Mouse (Mus musculus) left cerebral cortex, postnatal 10 days (tissue): ENCODE measurements around the gene Mfsd9. TPM values are rescaled to one million over a fixed set of nuclear protein-coding genes. Genes with fewer than 3 reads are reported as not detected.

Experiments used
- DNase-seq, 2 experiments: peaks; one replicate each; pipeline ENCODE4 v3.0.0; 2021 to 2022; ENCODE audit warnings: low spot score in 2 of 2, mixed read lengths in 1 of 2; ENCODE audit errors: extremely low spot score in 1 of 2
- intact Hi-C: fragments of 180-260 bp; cut with DNase I; formaldehyde crosslinking; loops from one replicate; pipeline ENCODE4 v1.15.1; 2025
- total RNA-seq, 2 experiments: library from RNA; stranded (reverse); gene quantifications; 2 replicates each; pipeline ENCODE4 v1.2.3; 2021

Mfsd9 gene
- 1 to 10 TPM; 4.7 to 5.0 TPM for total RNA-seq

DNA sequence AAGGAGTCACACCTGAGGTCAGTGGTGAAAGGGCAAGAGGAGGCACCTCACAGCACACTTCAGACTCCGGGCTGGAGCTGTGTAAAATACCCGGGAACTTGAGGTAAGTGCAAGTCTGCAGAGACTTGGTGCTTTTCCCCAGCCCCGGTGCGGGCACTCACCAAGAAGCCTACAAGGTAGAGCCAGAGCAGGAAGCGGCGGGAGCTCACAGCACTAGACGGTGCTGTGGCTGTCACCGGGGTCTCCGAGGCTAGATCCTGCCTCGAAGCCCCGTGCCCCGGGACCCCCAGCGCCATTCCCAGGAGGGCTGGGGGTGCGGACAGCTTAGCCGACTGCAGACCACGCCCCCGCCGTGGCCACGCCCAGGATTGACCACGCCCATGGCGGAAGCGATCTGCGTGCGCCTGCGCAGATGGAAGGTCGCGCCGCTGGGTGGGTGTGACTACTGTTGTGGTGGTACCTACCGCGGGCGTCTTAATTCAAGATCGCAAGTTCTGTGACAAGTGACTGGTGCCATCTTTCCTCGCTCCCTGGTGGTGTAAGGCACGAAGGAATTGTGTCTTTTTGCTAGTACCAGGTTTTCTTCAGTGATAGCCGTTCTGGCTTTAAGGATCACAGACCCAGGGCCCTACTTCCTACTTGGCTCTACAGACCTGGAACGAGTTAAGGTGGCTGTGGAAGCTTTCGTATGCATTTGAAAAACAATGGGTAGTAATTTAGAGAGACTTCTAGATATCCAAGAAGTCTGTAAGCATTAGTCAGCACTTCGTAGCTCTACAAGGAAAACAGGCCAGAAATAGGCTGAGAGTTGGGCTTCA is at the start of gene Mfsd9:
Mfsd9 (minus strand) TSS at position 364 of the 818 bp plus-strand sequence.
- intact Hi-C loops, result no loop called here
- peak; percentile 82 to 92 for DNase-seq

DNA sequence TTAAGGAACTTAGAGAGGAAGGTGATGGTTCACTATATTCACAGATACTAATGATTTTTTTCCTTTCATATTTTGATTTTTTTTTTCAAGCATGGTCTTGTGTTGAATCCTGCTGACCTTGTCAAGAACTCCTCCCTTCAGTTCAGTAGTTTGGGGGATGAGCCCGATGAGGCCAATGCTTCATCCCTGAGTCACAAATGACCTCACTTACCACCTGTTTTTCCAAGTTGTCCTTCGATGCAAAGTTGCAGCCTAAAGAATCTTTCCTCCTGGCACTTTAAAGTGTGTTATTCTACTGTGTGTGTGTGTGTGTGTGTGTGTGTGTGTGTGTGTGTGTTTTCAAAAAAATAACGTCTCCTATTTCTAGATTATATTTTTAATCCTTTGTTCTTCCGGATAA is 45.0 kb upstream of the Mfsd9 start:
- DNase-seq, result no peak
- intact Hi-C loops, result no loop called here

DNA sequence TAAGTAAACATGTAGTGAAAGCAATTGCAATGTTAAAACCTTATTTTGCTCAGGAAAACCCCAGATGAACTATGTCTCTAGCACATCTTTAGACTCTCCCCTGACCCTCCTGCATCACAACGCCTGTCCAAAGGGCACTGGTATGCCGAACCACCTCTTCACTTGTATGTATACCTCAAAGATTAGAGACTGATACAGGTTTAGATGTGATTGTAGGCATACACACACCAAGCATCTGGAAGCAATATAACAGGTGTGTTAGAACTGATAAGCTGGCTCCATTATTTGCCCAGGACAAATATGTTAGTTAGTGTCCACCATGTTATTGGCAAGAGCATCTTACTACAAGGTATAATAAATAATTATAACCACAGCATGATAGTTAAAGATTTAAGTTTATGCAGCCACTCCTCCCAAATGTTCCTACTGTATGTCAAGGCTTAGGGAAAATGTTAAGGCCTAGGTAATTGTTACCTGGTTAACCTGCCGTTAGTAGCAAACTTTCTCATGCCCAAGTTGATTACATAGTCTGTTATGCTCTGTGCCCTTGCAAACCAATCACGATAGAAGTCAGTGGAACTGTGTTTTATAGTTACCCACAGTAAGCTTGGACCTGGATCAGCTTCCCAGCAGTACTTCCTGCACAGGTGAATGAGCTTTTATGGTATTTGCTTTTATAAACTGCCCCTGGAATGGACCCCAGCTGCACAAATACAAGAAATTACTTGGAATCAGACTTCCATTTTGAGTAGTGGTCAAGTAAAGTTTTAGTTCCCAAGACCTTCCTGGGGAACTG is 40.4 kb upstream of the Mfsd9 start:
- intact Hi-C loops, result no loop called here
- DNase-seq, result no peak

DNA sequence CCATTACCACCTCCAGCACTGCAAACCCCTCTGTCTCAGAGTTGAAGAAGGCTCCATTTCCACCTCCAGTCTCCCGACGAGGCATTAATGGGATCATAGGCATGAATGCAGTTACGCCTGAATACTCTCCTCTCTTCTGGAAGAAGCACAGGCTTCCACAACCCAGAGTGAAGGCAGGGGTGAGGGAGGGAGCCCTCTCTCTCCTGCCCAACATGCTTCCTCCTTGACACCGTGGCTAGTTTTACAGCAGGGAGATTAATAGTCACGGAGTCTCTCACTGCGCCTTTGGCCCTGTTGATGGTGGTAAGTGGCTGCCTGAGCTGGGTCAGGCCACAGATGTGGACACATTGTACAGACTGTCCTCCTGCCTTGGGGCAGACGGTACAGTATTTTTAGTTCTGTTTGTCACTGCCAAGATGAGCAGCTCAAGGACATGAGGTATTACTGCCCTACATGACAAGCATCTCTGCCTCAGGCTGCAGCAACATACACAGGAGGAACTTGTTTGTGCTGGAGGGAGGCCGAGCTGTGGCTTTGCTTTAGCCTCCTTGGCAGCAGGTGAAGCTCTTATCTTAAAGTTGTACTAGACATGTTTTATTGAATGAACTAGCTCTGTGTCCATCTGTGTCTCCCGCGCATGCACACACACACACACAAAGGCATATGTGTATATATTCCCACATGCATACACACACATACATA is 38.9 kb upstream of the Mfsd9 start:
- intact Hi-C loops, result no loop called here
- DNase-seq, result no peak

DNA sequence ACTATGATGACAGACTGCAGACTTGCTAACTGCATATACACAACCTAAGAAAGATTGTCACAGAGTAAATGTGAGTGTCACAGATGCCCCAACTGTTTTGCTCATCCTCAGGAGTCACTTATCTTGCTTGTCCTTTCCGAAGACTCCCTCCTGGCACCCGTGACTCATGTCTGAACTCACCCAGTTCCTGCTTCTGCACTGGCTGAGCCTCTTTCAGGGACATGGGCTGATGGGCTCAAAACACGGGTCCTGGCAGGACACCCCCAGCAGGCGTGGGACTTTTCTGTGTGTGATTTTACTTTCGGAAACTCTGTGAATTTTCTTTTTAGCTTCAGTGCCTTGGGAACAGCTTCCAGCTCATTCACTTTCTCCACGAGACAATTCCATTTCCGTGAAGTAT is 35.3 kb upstream of the Mfsd9 start:
- intact Hi-C loops, result no loop called here
- DNase-seq, result no peak

DNA sequence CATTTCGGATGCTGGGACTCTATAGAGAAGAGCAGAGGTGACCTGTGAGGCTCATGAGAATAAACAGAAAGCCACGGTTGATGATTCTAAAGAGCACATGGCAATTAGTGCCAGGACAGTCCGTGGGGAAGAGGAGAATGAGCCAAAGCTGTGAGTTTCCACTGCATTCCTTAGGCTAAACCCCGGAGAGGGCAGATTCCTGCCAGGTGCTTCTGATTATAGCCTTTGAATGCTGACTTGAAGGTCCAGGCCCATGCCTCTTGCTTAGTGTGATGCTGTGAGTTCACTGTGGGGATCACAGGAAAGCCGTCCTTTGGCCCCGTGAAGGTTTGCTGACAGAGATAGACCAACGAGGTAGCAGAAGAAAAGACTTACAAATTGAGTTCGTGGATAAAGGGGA is 34.4 kb upstream of the Mfsd9 start:
- intact Hi-C loops, result no loop called here
- DNase-seq, result no peak

DNA sequence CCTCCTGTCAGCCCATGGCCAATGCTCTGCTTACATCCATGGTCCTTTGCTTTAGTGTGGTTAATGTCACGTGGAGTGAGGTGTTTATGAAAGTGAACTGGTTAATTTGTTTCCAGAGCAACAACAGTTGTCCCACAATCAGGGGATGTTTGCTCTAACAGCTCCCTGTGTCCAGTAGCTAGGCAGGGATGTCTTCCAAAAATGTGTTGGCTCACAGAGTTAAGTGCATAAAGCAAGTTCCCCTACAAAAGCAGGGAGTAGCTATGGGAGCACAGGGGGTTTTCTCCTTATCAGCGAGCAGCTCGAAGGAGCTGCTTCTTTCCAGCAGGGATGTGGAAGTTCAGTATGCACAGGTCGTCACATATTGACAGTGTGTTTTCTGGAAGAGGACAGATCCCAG is 34.0 kb upstream of the Mfsd9 start:
- no peak for DNase-seq
- intact Hi-C loops, result no loop called here

DNA sequence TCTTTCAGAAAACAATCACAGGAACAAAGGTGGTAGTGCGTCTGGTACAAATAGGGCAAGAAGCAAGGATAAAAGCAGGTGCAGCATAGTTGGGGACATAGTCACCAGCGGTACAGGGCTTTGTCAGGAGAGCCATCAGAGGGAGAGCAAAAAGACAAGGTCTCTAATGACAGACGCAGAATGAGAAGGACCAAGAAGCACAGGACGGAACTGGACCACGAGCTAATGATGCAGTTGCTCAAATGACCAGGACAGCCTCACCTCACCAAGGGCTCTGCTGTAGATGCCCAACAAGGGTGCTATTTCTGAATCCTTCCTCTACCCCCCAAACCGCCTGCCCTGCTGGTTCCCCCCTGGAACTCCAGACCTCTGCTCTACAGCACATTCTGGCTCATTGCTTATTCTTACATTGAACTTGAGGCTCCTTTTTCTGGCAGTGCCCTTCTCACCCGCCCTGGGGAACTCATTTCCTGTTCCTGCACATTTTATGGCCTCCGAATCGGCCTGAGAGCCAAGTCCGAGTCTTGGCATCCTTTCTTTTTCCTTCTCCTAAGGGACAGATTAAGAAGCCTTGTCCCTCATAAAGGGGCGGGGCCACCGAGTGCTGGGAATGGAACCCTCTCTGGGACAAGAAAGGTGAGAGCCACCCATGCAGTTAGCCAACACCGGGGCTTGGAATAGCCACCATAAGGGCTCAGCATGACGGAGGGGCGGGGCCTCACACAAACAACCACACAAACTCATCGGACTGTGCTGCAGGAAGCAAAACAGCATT is 24.8 kb upstream of the Mfsd9 start:
- intact Hi-C loops, result no loop called here

DNA sequence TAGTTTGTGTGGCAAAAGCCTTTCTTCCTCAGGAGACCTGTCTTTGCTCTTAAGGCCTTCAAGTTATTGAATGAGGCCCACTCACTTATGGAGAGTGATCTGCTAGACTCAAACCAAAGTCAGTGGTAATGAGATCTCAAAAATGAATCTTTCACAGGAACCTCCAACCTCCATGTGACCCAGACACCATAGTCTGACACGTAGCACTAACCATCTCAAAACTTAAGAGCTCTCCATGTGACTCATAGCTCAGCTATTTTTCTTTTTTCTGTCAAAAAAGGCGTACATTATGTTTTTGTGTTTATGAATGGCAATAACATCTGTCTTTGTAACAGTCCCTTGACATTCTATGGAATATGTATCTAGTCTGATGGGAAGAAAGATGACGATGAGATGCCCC is 18.2 kb upstream of the Mfsd9 start:
- DNase-seq, result no peak
- intact Hi-C loops, result no loop called here

More for the DNA sequence above, 24.8 kb upstream of the Mfsd9 start:
- peak in 1 of 2 experiments; percentile 20 for DNase-seq

DNA sequence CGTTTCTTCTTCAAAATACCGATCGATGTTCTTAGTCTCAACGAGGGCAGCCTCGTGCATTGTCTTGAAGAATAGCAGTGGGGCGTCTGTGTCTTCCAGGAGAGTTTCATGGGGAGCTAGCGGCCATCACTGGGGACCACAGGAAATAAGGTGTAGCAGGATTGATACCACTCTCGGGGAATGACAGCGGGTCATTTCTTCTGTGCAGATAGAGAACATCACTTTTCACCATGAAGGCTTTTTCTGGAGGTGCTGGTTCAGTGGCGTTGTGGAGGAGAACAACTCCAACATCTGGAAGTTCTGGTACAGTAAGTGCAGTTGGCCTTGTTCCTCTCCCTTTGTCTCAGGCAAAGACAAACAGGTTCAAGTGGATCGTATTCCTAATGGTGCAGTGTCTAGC is 15.4 kb upstream of the Mfsd9 start:
- intact Hi-C loops, result no loop called here

DNA sequence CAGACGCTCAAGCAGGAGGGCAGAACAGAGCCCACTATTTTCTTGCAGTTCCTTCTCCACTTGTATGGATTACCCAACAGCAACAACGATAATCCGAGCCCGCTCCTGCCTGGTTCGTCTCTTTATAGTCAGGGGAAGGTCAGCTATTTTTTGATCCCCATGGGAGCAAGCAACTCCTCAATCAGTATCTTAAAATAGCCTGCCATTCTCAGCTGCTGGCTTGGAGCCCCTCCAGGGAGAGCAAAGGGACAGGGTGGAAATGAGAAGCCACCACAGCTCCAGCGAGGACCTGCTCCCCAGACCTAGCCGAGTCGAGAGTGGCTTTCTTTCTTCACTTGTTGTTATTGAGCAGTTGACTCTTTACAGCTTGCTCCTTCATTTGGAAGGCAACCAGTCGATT is 14.9 kb upstream of the Mfsd9 start, which contains the start of gene Tmem182:
Tmem182 (plus strand) TSS at position 251 of the 400 bp plus-strand sequence.
- intact Hi-C loops, result no loop called here
- DNase-seq, result peak in 1 of 2 experiments; percentile 48

More for the DNA sequence above, 15.4 kb upstream of the Mfsd9 start:
- DNase-seq, result no peak

DNA sequence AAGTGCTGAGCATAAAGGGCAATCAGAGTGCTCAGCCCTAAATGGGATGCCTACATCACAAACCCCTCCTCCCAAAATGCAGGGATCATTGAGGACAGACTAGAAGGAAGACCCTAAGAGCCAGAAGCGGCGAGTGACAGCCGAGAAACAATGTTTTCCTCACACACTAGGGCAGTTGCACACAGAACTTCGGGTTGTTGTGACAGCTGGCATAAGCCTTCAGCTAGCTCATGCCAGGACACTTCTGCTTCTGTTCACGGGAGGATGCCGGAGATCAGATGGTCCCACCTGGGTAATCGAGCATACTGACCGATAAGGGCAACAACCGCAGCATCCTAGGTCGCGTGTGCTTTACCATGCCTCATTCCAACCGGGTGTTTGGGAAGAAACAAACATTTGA is 13.6 kb upstream of the Mfsd9 start:
- intact Hi-C loops, result no loop called here
- no peak for DNase-seq

DNA sequence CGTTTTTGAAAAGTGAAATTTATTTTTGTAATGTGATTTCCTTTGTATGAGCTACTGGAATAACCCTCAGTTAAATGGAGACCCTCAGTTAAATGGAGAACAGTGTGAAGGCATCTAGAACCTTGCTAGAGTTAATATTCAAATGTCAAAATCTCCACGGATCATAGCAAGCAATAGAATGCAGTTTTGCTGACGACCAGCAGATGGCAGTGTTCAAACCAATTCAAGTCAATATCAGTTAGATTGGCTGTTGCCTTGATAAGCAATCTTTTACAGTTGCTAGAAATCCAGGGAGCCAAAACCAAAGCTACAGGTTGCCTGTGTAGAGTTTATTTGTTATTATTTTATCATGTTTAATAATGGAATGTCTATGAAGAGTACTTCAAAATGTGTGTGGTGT is 12.3 kb upstream of the Mfsd9 start:
- intact Hi-C loops, result loop anchor here (2.0 kb wide), 1 partner anchor 42 kb away; no protein-coding TSS in a partner anchor
- DNase-seq, result peak; percentile 34 to 52

DNA sequence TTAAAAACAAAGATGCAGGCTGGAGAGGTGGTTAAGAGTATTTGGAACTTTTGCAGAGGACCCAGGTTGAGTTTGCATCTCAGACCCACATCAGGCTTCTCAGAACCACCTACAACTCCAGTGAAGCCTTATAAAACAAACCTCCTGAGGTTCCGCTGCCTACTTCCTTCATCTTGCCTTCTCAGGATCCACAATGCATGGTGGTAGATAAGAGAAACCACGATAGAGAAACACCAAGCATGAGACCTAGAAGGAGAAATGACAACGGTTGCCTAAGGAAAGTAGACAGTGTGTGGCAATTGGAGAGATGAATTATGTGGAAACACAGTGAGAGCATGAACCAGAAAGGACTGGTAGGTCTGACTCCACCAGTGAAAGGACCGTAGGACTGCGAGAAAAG is 10.4 kb upstream of the Mfsd9 start:
- intact Hi-C loops, result no loop called here
- no peak for DNase-seq

DNA sequence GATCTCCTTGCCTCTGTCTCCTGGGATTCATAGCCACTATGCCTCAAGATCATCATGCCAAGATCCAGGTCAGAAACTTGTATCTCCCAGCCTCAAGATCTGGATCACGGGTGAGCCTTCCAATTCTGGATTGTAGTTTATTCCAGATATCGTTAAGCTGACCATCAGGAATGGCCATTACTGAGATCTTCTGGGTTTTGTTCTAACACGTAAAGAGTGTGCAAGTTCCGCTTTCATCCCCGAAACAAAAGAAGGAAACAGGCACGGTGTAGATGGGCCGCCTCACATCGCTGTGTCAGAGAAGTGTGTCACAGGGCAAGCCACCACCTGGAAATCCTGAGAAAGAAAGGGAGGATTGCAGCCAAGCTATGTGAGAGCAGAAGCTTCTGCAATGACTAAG is 8.6 kb upstream of the Mfsd9 start:
- intact Hi-C loops, result no loop called here
- DNase-seq, result no peak

DNA sequence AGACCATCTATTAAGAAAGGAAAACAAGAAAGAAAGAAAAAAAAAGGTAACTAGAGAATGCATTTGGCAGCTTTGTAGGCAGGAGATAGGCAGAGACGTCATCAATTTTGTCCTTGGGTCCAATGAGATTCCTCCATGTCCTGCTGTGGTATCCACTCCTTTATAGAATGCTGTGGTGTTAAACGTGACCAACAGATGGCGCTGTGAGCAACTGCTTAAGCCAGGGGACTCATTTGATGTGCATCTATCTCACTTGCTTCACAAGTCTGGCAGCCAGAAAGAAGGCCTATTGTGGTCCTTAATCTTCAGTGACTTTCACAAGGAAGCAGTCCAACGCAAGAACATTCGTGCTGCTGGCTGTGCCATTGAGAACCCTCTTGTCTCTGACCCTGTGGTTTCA is 6.9 kb upstream of the Mfsd9 start:
- peak; percentile 36 to 72 for DNase-seq
- intact Hi-C loops, result no loop called here

DNA sequence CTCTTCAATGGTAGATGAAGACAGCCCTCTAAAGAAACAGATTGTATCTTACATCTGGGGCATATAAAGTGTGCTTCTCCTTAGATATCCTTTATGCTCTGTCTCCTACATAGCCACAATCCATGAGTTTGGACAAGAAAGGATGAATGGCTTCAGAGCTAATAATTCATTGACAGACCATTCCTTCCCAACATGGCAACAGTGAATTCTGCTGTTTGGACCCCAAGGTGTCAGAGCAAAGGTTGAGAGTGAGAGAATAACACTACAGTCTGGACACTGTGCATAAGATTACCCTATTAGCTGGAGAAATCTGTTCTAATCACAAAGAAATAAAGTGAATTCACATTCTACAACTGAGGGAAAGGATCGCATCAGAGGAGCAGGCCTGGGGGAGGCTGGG is 5.0 kb upstream of the Mfsd9 start:
- DNase-seq, result no peak
- intact Hi-C loops, result no loop called here

DNA sequence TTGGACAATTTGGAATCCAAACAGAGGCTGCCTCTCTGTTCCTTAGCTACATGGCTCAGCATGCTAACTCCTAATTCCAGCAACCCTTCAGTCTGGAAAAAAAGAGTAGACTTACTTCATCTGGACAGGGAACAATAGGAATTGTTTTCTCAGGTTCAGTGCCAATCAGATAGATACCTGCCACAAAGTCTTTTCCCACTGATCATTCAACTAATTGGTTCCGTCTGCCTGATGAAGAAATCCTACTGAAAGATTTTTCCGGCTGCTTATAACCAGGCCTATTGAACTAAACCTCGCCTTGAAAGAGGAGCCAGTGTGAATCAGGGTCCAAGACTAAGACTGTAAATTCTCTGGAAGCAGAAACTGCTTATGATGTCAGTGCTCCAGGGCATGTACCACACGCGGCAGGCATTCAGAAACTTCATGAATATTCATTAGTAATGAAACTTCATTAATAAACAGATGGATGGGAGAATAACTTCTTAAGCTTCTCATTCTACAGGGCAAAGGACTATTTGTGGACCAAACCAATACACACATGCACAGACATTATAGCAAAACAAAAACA is 737 bp downstream of the Mfsd9 start:
- intact Hi-C loops, result no loop called here
- no peak for DNase-seq
